Mouse (Mus musculus) heart, adult 2 months (tissue): ENCODE data around the gene Gm21987.

Experiments used
- CTCF ChIP-seq: fragments of 200-600 bp; IDR thresholded peaks from 2 replicates; pipeline ENCODE4 v1.8.1; 2022; ENCODE audit warnings: antibody characterized with exemption, mild to moderate bottlenecking, moderate library complexity
- POLR2A ChIP-seq: fragments of 200-500 bp; IDR thresholded peaks from 2 replicates; pipeline ENCODE4 v1.6.1; 2011; ENCODE audit warnings: mild to moderate bottlenecking, low read depth, low read length, control low read depth; ENCODE audit not compliant: insufficient read depth

DNA sequence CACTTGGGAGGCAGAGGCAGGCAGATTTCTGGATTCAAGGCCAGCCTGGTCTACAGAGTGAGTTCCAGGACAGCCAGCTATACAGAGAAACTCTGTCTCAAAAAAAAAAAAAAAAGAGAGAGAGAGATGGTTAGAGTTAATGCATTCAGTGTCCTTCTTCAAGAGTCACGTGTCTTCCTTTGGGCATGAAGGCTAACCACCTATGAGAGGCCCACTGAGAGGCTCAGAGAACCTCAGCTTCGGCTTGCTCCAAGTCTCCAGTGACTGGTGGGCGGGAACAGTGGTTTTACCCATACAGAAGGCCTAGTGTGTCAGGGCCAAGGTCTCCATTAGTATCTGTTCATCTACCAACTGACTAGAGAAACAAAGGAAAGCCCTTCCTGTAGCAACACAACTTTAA, 52.2 kb downstream of the Gm21987 start:
- no peak for TF ChIP-seq CTCF
- no peak for TF ChIP-seq POLR2A
